Mouse (Mus musculus): Measurements from ENCODE around the gene Nup98. TPM values are rescaled to one million over a fixed set of nuclear protein-coding genes. Genes with fewer than 3 reads are reported as not detected.

The Nup98 gene
- total RNA-seq, 2 experiments from 2014 or later: 41.6 to 45.3 TPM

- no peak for TF ChIP-seq CTCF (IDR thresholded peaks at IDR 0.05)
- intact Hi-C loops (cut with DNase I): no loop called here
- Histone ChIP-seq H3K27ac (no peak overlapping the region), H3K4me3 (no peak overlapping the region)
- no peak for DNase-seq (ENCODE audit: extremely low spot score in 1 of 2, low spot score in 2 of 2)
Observed at GRCm38 (mm10) chr7:102200996-102201785, 8.8 kb downstream of the Nup98 start.

- Histone ChIP-seq H3K4me3 (no peak overlapping the region), H3K27ac (no peak overlapping the region)
- TF ChIP-seq CTCF (IDR thresholded peaks at IDR 0.05): no peak
- DNase-seq (ENCODE audit: extremely low spot score in 1 of 2, low spot score in 2 of 2): no peak
- intact Hi-C loops (cut with DNase I): no loop called here
Observed at GRCm38 (mm10) chr7:102200576-102200975, 9.4 kb downstream of the Nup98 start.

GRCm38 (mm10) chr7:102192356-102192755, 17.6 kb downstream of the Nup98 start:
- intact Hi-C loops (cut with DNase I): loop anchor here (5.0 kb wide), 1 partner anchor 35 kb away; no protein-coding TSS in a partner anchor
- H3K27ac ChIP-seq: no peak overlapping the region
- no peak for DNase-seq (ENCODE audit: extremely low spot score in 1 of 2, low spot score in 2 of 2)
- no peak overlapping the region for H3K4me3 ChIP-seq
- peak; percentile 41 for TF ChIP-seq CTCF (IDR thresholded peaks at IDR 0.05)

- no peak for TF ChIP-seq CTCF (IDR thresholded peaks at IDR 0.05)
- intact Hi-C loops (cut with DNase I): loop anchor here (5.0 kb wide), 1 partner anchor 38 kb away; no protein-coding TSS in a partner anchor
- DNase-seq (ENCODE audit: extremely low spot score in 1 of 2, low spot score in 2 of 2): no peak
- Histone ChIP-seq H3K27ac (no peak overlapping the region), H3K4me3 (no peak overlapping the region)
Observed at GRCm38 (mm10) chr7:102183849-102184248, 26.1 kb downstream of the Nup98 start.

GRCm38 (mm10) chr7:102170300-102170699, 39.7 kb downstream of the Nup98 start:
- Histone ChIP-seq H3K27ac (no peak overlapping the region), H3K4me3 (no peak overlapping the region)
- TF ChIP-seq CTCF (IDR thresholded peaks at IDR 0.05): peak; percentile 26
- intact Hi-C loops (cut with DNase I): loop anchor here (5.0 kb wide), 1 partner anchor 33 kb away; no protein-coding TSS in a partner anchor
- no peak for DNase-seq (ENCODE audit: extremely low spot score in 1 of 2, low spot score in 2 of 2)

- no peak for TF ChIP-seq CTCF (IDR thresholded peaks at IDR 0.05)
- H3K4me3 ChIP-seq: no peak overlapping the region
- no peak for DNase-seq (ENCODE audit: extremely low spot score in 1 of 2, low spot score in 2 of 2)
- intact Hi-C loops (cut with DNase I): no loop called here
- no peak overlapping the region for H3K27ac ChIP-seq
Observed at GRCm38 (mm10) chr7:102153691-102154090, 56.3 kb downstream of the Nup98 start.

GRCm38 (mm10) chr7:102137898-102138297, 72.1 kb downstream of the Nup98 start:
- TF ChIP-seq CTCF (IDR thresholded peaks at IDR 0.05): no peak
- Histone ChIP-seq H3K27ac (no peak overlapping the region), H3K4me3 (no peak overlapping the region)
- intact Hi-C loops (cut with DNase I): loop anchor here (5.0 kb wide), 1 partner anchor 34 kb away; no protein-coding TSS in a partner anchor
- no peak for DNase-seq (ENCODE audit: extremely low spot score in 1 of 2, low spot score in 2 of 2)

- no peak for DNase-seq (ENCODE audit: extremely low spot score in 1 of 2, low spot score in 2 of 2)
- no peak overlapping the region for H3K4me3 ChIP-seq
- peak; percentile 57 for TF ChIP-seq CTCF (IDR thresholded peaks at IDR 0.05)
- intact Hi-C loops (cut with DNase I): loop anchor here (5.0 kb wide), 1 partner anchor 35 kb away; no protein-coding TSS in a partner anchor
- no peak overlapping the region for H3K27ac ChIP-seq
Observed at GRCm38 (mm10) chr7:102137464-102137863, 72.5 kb downstream of the Nup98 start.

- no peak overlapping the region for H3K27ac ChIP-seq
- DNase-seq (ENCODE audit: extremely low spot score in 1 of 2, low spot score in 2 of 2): no peak
- TF ChIP-seq CTCF (IDR thresholded peaks at IDR 0.05): no peak
- H3K4me3 ChIP-seq: no peak overlapping the region
- intact Hi-C loops (cut with DNase I): no loop called here
Observed at GRCm38 (mm10) chr7:102132395-102132794, 77.6 kb downstream of the Nup98 start.

GRCm38 (mm10) chr7:102120326-102120725, 89.7 kb downstream of the Nup98 start:
- no peak overlapping the region for H3K4me3 ChIP-seq
- TF ChIP-seq CTCF (IDR thresholded peaks at IDR 0.05): no peak
- no peak for DNase-seq (ENCODE audit: extremely low spot score in 1 of 2, low spot score in 2 of 2)
- H3K27ac ChIP-seq: no peak overlapping the region
- intact Hi-C loops (cut with DNase I): loop anchor here (5.0 kb wide), 1 partner anchor 37 kb away; no protein-coding TSS in a partner anchor

GRCm38 (mm10) chr7:102117382-102117781, 92.6 kb downstream of the Nup98 start:
- Histone ChIP-seq H3K27ac (no peak overlapping the region), H3K4me3 (no peak overlapping the region)
- intact Hi-C loops (cut with DNase I): no loop called here
- no peak for DNase-seq (ENCODE audit: extremely low spot score in 1 of 2, low spot score in 2 of 2)
- TF ChIP-seq CTCF (IDR thresholded peaks at IDR 0.05): no peak

GRCm38 (mm10) chr7:102116579-102117331, 93.2 kb downstream of the Nup98 start, which contains the start of gene Chrna10:
TSS of gene Chrna10 (minus strand) at chr7:102116828.
- H3K4me3 ChIP-seq: no peak within 1 kb of the TSS
- DNase-seq (ENCODE audit: extremely low spot score in 1 of 2, low spot score in 2 of 2): no peak
- TF ChIP-seq CTCF (IDR thresholded peaks at IDR 0.05): no peak
- intact Hi-C loops (cut with DNase I): no loop called here
- no peak within 1 kb of the TSS for H3K27ac ChIP-seq
